Mouse (Mus musculus) heart, embryonic 13.5 days (tissue): ENCODE measurements at regions not wholly inside any gene's neighbourhood (a gene's known extent, or its start where the extent isn't known, plus 50 kb on each side); places are given as distances from the start of the nearest gene placed in this dataset.

Source experiments
- ATAC-seq: fragments of 200-750 bp; cut with Nextera tagmentation; 2 replicates; pipeline ENCODE4 v1.8.0; 2017; ENCODE audit warnings: moderate TSS enrichment; ENCODE audit not compliant: insufficient number of reproducible peaks, low FRiP score, low TSS enrichment; ENCODE audit errors: extremely low read depth
- H3K27ac ChIP-seq: fragments of 300-500 bp; sonication (generic); replicated peaks from 2 replicates; pipeline ENCODE4 v1.5.1; 2015; ENCODE audit warnings: moderate library complexity, mild to moderate bottlenecking, inconsistent platforms
- H3K27me3 ChIP-seq: fragments of 300-500 bp; sonication (generic); replicated peaks from 2 replicates; pipeline ENCODE4 v1.6.1; 2015; ENCODE audit warnings: mild to moderate bottlenecking, inconsistent platforms
- H3K36me3 ChIP-seq: fragments of 300-500 bp; sonication (generic); 2 replicates; pipeline ENCODE4 v1.6.1; 2015; ENCODE audit warnings: mild to moderate bottlenecking, inconsistent platforms
- H3K4me1 ChIP-seq: fragments of 300-500 bp; sonication (generic); 2 replicates; pipeline ENCODE4 v1.6.1; 2015; ENCODE audit warnings: inconsistent platforms
- H3K4me2 ChIP-seq: fragments of 300-500 bp; sonication (generic); 2 replicates; pipeline ENCODE4 v1.6.1; 2015; ENCODE audit warnings: inconsistent platforms, mild to moderate bottlenecking, moderate library complexity
- H3K4me3 ChIP-seq: fragments of 300-500 bp; sonication (generic); 2 replicates; pipeline ENCODE4 v1.5.1; 2015; ENCODE audit warnings: moderate library complexity, mild to moderate bottlenecking, inconsistent platforms
- H3K9ac ChIP-seq: fragments of 300-500 bp; sonication (generic); 2 replicates; pipeline ENCODE4 v1.6.1; 2015; ENCODE audit warnings: inconsistent platforms, mild to moderate bottlenecking, moderate library complexity
- H3K9me3 ChIP-seq: fragments of 300-500 bp; sonication (generic); 2 replicates; pipeline ENCODE4 v1.6.1; 2016; ENCODE audit warnings: inconsistent platforms
- WGBS: fragments of 180-500 bp; shearing (Covaris S2); methylation state at CpG from one replicate; pipeline ENCODE4 v1.1.7; 2015; ENCODE audit warnings: mixed read lengths; 5-methylcytosine and 5-hydroxymethylcytosine counted together

DNA sequence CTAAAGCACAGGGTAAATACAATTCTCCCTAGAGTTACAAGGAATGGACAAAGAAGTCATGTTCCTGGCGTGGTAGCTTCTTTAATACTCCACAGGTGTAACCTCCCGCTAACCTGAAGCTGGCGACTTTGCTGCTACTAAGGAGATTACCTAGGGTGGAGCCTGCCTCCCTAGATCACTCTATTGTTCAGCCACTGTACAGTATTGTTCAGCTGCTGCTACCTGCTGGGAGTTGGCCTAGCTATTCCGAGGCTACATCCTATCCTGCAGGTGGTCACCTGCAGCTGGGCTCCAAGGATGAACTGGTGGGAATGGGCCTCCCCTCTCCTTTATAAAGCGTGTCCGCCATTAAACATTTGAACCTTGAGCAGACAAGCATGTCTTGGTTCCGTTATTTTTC is 183.8 kb upstream of the Slc39a10 start:
- peaks cover 3% of the 10 kb centered on the region; the same call in 1 of the 2 replicates for H3K9me3 ChIP-seq
- H3K4me3 ChIP-seq = no peak overlapping the region
- no peaks in the 10 kb centered on the region for H3K36me3 ChIP-seq
- no peak for ATAC-seq
- 79% methylated on average over 7 of the region's 7 CpGs for WGBS
- H3K9ac ChIP-seq = no peak overlapping the region
- H3K27me3 ChIP-seq = no peaks in the 10 kb centered on the region
- H3K4me1 ChIP-seq = no peaks in the 10 kb centered on the region
- no peak overlapping the region for H3K27ac ChIP-seq
- no peak overlapping the region for H3K4me2 ChIP-seq

- H3K4me2 ChIP-seq = no peak overlapping the region
- H3K36me3 ChIP-seq = no peaks in the 10 kb centered on the region
- no peak overlapping the region for H3K4me3 ChIP-seq
- no peak overlapping the region for H3K9ac ChIP-seq
- no peak for ATAC-seq
- no peak overlapping the region for H3K27ac ChIP-seq
- WGBS = 55% methylated on average over 1 of the region's 1 CpGs
- H3K27me3 ChIP-seq = no peaks in the 10 kb centered on the region
- H3K4me1 ChIP-seq = no peaks in the 10 kb centered on the region
- H3K9me3 ChIP-seq = no peaks in the 10 kb centered on the region
Measured at GRCm38 (mm10) chr1:47058149-47058548, 165.5 kb upstream of the Slc39a10 start.

DNA sequence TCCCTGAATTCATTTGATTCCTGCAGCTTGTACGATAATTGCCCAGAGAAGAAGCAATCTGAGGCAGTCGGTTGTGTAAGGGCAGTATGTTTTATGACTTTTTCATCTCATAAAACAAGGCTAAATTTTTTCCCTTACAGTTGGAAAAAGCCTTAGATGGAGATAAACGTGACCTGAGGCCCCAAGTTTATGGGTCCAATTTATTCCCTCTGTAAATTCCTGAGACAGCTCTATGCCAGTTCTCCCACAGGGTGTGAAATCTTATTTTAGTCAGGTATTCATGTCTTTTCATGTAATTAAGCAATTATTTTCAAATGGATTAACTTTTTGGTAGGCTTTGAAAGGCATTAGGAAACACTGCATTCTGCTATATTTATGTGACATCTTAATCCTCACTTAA is 164.7 kb upstream of the Slc39a10 start:
- Histone ChIP-seq H3K4me2 (no peak overlapping the region), H3K9me3 (no peaks in the 10 kb centered on the region), H3K36me3 (no peaks in the 10 kb centered on the region), H3K4me1 (no peaks in the 10 kb centered on the region), H3K27me3 (no peaks in the 10 kb centered on the region), H3K4me3 (no peak overlapping the region), H3K27ac (no peak overlapping the region), H3K9ac (no peak overlapping the region)
- ATAC-seq = no peak
- WGBS = 77% methylated on average over 3 of the region's 3 CpGs

DNA sequence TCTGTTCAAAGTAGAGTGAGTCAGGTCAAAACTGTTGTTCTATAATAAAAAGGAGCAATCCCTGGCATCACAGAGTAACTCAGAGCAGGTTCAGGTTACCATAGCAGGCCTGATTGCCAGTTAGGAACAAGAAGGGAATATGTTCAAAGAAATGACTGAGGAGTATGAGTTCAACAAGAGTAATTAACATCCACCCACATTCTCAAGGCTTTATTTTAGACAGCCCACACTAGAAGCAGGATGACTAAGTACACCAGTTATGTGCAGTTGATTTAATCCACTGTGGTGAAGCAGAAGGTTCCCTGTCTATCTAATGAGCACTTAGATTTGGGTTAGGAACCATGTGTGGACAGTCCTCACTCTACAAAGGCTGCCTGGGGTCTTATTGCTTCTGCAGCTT is 158.5 kb upstream of the Slc39a10 start:
- Histone ChIP-seq H3K9ac (no peak overlapping the region), H3K4me3 (no peak overlapping the region), H3K9me3 (no peaks in the 10 kb centered on the region), H3K27me3 (no peaks in the 10 kb centered on the region), H3K4me1 (no peaks in the 10 kb centered on the region), H3K4me2 (no peak overlapping the region), H3K27ac (no peak overlapping the region), H3K36me3 (no peaks in the 10 kb centered on the region)
- no peak for ATAC-seq

DNA sequence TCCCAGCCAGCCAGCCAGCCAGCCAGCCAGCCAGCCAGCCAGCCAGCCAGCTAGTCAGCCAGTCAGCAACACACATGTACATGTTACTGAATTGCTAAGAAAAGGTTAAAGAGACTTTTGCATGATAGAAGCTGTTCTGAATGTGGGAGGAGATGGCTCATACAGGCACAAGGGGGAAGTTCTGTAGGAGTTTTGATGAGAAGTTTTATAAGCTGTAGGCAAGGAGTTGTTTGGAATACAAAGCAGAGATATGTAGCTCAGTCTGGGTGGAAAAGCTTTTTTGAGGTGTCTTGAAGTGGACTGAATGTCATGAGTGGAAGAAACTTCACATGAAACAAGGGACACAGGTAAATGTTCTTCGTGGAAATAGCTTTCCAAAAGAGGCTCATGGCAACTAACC is 157.8 kb upstream of the Slc39a10 start:
- Histone ChIP-seq H3K27me3 (no peaks in the 10 kb centered on the region), H3K4me1 (no peaks in the 10 kb centered on the region), H3K9ac (no peak overlapping the region), H3K36me3 (no peaks in the 10 kb centered on the region), H3K4me3 (no peak overlapping the region), H3K27ac (no peak overlapping the region), H3K4me2 (no peak overlapping the region), H3K9me3 (no peaks in the 10 kb centered on the region)
- ATAC-seq = no peak
- 66% methylated on average over 1 of the region's 1 CpGs for WGBS

DNA sequence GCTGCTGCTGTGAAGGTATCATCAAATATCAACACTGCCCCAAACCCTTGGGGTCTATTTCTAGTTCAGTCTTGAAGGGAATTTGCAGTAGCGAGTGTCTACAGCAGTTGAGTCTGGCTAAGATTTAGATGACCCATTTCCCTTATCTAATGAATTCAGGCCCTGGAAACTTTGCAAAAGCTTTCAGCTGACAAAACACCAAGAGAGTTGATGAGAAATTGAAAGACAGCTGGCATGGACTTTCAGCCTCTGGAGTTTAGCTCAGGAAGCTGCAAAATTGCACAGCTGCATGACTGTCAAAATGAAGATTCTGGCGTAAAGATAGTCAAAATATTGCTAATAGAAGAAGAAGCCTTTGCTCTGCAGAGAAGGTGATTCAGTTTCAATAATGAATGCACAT is 144.9 kb upstream of the Slc39a10 start:
- peaks cover 12% of the 10 kb centered on the region; the same call in 1 of the 2 replicates for H3K4me1 ChIP-seq
- no peak overlapping the region for H3K4me2 ChIP-seq
- H3K4me3 ChIP-seq = no peak overlapping the region
- H3K27me3 ChIP-seq = no peaks in the 10 kb centered on the region
- no peak overlapping the region for H3K9ac ChIP-seq
- ATAC-seq = no peak
- no peaks in the 10 kb centered on the region for H3K9me3 ChIP-seq
- WGBS = 44% methylated on average over 2 of the region's 2 CpGs
- H3K36me3 ChIP-seq = no peaks in the 10 kb centered on the region
- no peak overlapping the region for H3K27ac ChIP-seq

DNA sequence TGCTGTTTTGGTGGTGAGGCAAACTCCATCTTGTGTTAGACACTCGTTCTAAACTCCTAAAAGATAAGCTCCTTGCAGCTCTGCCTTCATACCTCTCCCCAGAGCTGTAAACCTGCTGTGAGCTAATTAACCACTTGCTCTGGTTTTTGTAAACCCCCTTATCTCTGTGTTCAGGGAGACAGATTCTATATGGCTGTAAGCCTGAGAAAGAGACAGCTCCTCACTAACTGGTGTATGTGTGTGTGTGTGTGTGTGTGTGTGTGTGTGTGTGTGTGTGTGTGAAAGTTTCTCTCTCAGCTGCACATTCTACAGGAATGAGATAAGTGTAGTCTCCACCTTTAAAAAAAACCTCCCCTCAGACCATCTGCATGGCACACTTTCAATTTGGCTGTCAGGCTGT is 126.7 kb upstream of the Slc39a10 start:
- no peak for ATAC-seq
- Histone ChIP-seq H3K27ac (no peak overlapping the region), H3K36me3 (no peaks in the 10 kb centered on the region), H3K9me3 (no peaks in the 10 kb centered on the region; the same call in 1 of the 2 replicates), H3K4me3 (no peak overlapping the region), H3K27me3 (no peaks in the 10 kb centered on the region), H3K9ac (no peak overlapping the region), H3K4me1 (peaks cover 10% of the 10 kb centered on the region), H3K4me2 (peak overlapping the region; percentile 25; the same call in 1 of the 2 replicates)
- WGBS = 0% methylated on average over 1 of the region's 1 CpGs

DNA sequence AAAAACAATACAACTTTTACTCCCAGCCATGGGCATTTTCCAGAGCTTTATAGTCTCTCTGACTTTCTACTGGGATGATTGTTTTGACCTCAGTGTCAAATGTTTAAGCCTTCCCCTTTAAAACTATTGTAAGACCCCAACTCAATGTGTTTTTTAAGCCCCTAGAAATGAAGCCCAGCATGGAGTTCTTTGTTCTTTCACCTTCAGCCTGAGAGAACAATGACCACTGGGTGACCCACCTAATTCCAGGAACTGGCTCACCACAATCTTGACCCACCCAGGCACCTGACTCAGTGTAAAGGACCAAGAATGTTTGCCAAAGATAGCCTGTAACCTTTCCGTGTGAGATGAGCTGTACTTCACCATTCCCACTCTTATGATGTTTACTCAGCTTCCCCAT is 121.9 kb upstream of the Slc39a10 start:
- H3K36me3 ChIP-seq = no peaks in the 10 kb centered on the region
- H3K27me3 ChIP-seq = no peaks in the 10 kb centered on the region
- no peak for ATAC-seq
- no peaks in the 10 kb centered on the region; the same call in 1 of the 2 replicates for H3K9me3 ChIP-seq
- no peak overlapping the region for H3K4me3 ChIP-seq
- H3K9ac ChIP-seq = no peak overlapping the region
- no peak overlapping the region for H3K27ac ChIP-seq
- H3K4me1 ChIP-seq = peaks cover 8% of the 10 kb centered on the region
- H3K4me2 ChIP-seq = no peak overlapping the region
- WGBS = 63% methylated on average over 1 of the region's 1 CpGs

- Histone ChIP-seq H3K4me1 (peaks cover 3% of the 10 kb centered on the region; the same call in 1 of the 2 replicates), H3K9ac (no peak overlapping the region), H3K9me3 (no peaks in the 10 kb centered on the region), H3K36me3 (no peaks in the 10 kb centered on the region), H3K4me2 (no peak overlapping the region), H3K4me3 (no peak overlapping the region), H3K27ac (no peak overlapping the region), H3K27me3 (no peaks in the 10 kb centered on the region)
- 70% methylated on average over 5 of the region's 5 CpGs for WGBS
- ATAC-seq = no peak
Measured at GRCm38 (mm10) chr1:47003746-47004145, 111.1 kb upstream of the Slc39a10 start.

DNA sequence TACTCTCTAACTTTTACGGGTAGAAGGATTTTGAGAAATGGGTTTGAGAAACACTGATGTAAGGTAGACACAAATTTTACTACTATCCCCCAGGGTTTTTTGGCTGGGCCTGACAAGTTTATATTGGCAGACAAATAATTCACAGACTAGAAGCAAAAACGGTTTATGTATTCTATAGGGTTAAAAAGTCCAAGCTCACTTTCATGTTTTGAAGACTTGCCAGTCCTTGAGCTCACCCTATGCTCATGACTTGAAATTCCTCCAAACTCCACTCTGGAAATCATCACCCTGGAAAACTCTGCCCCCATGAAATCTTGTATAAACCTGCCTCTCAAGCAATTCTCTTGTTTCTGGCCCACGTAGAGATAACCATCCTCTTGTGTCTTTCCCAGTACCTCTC is 106.7 kb upstream of the Slc39a10 start:
- Histone ChIP-seq H3K4me2 (no peak overlapping the region), H3K36me3 (no peaks in the 10 kb centered on the region), H3K27me3 (no peaks in the 10 kb centered on the region), H3K9ac (no peak overlapping the region), H3K9me3 (no peaks in the 10 kb centered on the region), H3K4me1 (peaks cover 3% of the 10 kb centered on the region; the same call in 1 of the 2 replicates), H3K27ac (peak overlapping the region; percentile 45; the same call in 1 of the 2 replicates), H3K4me3 (no peak overlapping the region)
- WGBS = 51% methylated on average over 3 of the region's 3 CpGs
- no peak for ATAC-seq

DNA sequence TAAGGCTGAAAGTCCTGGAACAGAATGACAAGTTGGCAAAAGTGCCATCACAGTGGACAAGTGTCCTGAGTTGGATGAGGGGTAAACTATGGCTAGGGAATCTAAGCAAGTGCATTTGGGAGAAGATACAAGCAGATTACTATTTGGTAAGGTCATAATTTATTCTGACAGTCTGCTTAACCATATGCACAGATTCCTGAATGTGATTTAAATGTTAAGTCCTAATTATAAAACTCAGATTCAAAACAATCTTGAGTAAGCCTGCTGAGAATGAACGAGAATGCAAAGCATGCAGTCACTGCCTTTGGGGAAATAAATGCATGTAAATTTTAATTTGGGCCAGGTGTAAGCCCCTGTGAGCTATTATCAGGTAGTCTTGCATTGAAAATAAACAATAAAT is 93.3 kb upstream of the Slc39a10 start:
- 72% methylated on average over 1 of the region's 1 CpGs for WGBS
- Histone ChIP-seq H3K4me3 (no peak overlapping the region), H3K4me2 (no peak overlapping the region), H3K27ac (no peak overlapping the region), H3K9me3 (no peaks in the 10 kb centered on the region), H3K4me1 (no peaks in the 10 kb centered on the region), H3K27me3 (no peaks in the 10 kb centered on the region), H3K9ac (no peak overlapping the region), H3K36me3 (no peaks in the 10 kb centered on the region)
- ATAC-seq = no peak

DNA sequence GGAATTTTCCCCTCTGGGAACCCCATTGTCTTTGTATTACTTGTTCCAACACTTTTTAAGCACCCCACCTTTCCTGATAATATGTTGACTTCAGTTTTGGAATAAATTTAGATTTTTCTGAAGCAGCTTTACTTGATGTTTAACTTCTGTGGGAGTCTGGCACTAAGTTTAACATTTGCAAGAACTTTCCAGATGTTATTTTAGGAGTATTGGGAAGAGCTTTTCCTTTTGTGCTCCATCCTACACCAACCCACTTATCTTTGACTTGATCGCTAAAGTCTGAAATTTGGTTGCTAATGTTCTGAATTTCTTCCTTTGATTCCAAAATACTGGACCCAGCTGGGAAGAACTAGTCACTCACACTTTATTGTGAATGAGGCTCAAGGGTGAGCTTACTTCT is 90.4 kb upstream of the Slc39a10 start:
- no peaks in the 10 kb centered on the region for H3K27me3 ChIP-seq
- H3K4me2 ChIP-seq = no peak overlapping the region
- 82% methylated on average over 1 of the region's 1 CpGs for WGBS
- no peak for ATAC-seq
- no peak overlapping the region for H3K27ac ChIP-seq
- peaks cover 11% of the 10 kb centered on the region; the same call in 1 of the 2 replicates for H3K9me3 ChIP-seq
- no peaks in the 10 kb centered on the region for H3K36me3 ChIP-seq
- H3K9ac ChIP-seq = no peak overlapping the region
- no peak overlapping the region for H3K4me3 ChIP-seq
- no peaks in the 10 kb centered on the region for H3K4me1 ChIP-seq
